Mouse (Mus musculus) spleen, postnatal 4 days (tissue): ENCODE data around the gene Gm438.
"Not testable (repeated sequence)": the region's sequence is repeated elsewhere in the genome, so short reads cannot be mapped to it uniquely, and the experiment has no call there.

Experiments
- DNase-seq, 2 experiments: peaks; one replicate each; pipeline ENCODE4 v3.0.0; 2022; ENCODE audit warnings: low spot score in 2 of 2

Gene Gm438

DNA sequence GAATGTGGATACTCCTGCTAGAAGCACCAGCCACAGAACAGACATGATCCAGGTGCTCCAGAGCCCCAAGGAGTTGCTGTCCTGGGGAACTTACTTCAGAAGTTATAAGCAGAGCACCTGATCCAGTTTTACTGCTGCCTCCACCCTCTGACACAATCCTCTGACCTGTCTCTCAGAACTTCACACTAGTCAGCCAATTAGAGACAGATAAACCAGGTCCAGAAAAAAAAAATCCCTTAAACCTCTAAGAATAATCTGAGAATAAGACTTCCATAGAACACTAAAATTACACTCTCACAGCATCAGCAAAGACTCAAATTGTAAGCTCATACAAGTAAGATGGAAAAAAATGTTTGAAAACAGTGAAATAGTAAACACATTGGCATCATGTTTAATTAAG, at the start of gene Gm438:
TSS of gene Gm438 (minus strand) at position 101 of the 400 bp plus-strand sequence.
- no peak for DNase-seq

DNA sequence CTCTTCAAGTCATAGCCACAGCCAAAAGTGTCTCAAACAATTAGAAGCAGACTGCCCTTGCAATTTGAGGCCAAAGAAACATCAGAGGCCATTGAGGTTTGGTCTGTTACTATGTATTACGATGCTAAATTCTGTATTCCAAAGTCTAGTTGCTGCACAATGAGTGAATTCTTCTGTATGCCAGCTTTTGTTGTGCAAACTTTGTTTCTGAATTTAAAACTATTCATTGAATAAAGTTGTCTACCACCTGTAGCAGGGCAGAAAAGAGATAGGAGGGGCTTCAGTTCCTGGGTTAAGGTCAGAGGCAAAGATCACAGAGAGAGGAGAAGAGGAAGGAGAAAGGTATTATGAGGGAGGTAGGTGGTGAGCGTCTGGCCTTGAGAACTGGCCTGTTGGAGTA, 38.3 kb upstream of the Gm438 start:
- DNase-seq, result no peak

DNA sequence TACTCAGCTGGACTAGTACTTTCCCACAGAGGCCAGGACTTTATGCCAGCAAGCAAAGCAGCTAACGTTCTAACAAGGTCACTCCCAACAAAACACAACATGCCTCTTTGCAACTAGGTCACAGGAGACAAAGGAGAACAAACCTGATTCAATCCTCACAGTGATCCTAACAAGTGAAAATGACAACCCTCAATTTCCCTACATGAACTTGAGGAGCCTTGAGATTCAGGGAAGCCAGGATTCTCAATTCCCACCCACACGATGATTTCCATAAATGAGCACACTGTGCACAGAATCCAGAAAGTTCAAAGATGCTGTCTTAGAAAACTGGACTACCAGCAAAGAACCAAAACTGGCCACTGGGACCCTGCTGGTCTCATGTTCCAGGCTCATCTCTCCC, 37.6 kb upstream of the Gm438 start:
- DNase-seq, result no peak

DNA sequence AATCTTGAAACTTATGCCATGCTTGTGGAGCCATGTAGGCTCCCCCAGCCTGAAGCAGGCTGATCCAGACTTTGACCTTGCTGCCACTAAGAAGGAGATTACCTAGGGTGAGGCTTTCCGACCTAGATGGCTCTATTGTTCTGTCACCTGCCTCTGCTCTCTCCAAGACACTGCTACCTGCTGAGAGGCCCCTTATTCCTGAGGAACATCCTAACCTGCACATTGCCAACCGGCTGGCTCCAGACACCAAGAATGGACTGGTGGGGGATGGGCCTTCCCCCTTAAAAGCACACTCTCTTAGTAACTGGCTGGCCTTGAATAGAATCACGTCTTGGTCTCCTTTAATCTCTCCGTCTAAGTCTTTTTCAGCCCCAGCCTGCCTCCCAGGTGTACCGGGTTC, 20.8 kb upstream of the Gm438 start:
- DNase-seq, result not testable (repeated sequence)

GRCm38 (mm10) chr4:144803633-144804032, 17.2 kb upstream of the Gm438 start:
- DNase-seq, result no peak

GRCm38 (mm10) chr4:144790141-144790540, 3.8 kb upstream of the Gm438 start:
- DNase-seq, result no peak

DNA sequence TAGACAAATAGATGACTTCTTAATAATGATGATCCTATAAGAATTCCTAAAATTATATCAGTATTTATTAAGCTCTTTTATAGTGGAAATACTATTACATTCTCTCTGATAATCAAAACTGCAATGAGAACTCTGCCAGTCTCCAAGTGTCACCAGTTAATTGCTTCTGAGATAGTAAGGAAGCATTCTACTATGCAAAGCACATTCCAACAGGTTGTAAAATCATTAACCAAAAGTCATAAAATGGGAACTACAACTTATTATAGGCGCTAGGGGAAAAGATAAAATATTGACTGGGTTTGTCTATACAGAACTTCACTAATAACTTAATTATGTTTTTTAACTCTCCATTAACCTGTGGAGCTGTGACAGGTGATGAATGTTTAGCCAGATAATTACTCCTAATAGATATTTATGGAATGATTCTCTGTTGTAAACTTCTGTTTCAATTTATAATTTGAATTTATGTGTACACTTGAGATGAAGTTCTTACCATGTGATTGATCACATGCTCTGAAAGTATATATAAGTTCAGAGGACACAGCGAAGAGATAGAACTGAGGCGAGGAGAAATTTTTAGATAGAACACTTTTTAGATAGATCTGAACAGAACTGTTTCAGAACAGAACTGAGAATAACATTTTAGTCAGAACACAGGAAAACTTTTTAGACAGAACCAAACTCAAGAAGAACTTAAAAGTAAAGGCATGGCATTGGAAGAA, 3.7 kb downstream of the Gm438 start:
- DNase-seq, result no peak

GRCm38 (mm10) chr4:144765722-144766121, 20.7 kb downstream of the Gm438 start:
- DNase-seq, result no peak

DNA sequence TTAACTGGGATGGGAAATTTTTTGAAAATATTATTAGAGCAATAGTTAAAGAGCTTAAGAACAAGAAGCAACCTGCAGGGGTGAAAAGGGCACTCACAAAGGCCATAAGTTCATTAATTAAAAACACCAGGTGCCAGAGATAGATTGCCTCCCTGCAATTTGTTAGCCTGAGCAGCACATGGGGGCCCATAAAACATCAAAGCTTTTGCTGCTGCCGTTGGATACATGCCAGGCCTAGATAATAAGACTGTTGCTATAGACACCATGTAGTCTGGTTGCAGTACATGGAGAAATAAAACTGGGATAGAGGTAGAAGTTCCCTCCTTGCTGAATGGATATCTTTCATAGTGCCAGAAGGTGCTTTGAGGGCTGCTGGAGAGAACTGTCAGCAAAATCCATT, 37.2 kb downstream of the Gm438 start:
- DNase-seq, result no peak
